Mouse (Mus musculus) embryonic facial prominence, embryonic 11.5 days (tissue): Measurements from ENCODE around the gene Atxn1. TPM values are rescaled to one million over a fixed set of nuclear protein-coding genes. Genes with fewer than 3 reads are reported as not detected.

Source experiments
- ATAC-seq: fragments of 200-750 bp; cut with Nextera tagmentation; replicated peaks from 2 replicates; pipeline ENCODE4 v1.8.0; 2017; ENCODE audit warnings: low read depth; ENCODE audit not compliant: insufficient number of reproducible peaks, low FRiP score, low TSS enrichment
- DNase-seq: peaks from one replicate; pipeline ENCODE4 v3.0.0-alpha.2; 2015; ENCODE audit warnings: low spot score
- H3K27ac ChIP-seq: fragments of 300-500 bp; sonication (generic); replicated peaks from 2 replicates; pipeline ENCODE4 v1.5.1; 2014; ENCODE audit warnings: mild to moderate bottlenecking, low read depth, low read length, control low read depth
- H3K27me3 ChIP-seq: fragments of 300-500 bp; sonication (generic); 2 replicates; pipeline ENCODE4 v1.6.1; 2014; ENCODE audit warnings: mild to moderate bottlenecking, low read length, moderate library complexity, mixed read lengths; ENCODE audit not compliant: control insufficient read depth, insufficient read depth
- H3K36me3 ChIP-seq: fragments of 300-500 bp; sonication (generic); replicated peaks from 2 replicates; pipeline ENCODE4 v1.6.1; 2014; ENCODE audit warnings: low read depth, mild to moderate bottlenecking, low read length, moderate library complexity, mixed read lengths; ENCODE audit not compliant: control insufficient read depth, insufficient read depth
- H3K4me1 ChIP-seq: fragments of 300-500 bp; sonication (generic); 2 replicates; pipeline ENCODE4 v1.6.1; 2014; ENCODE audit warnings: low read length, mixed read lengths; ENCODE audit not compliant: control insufficient read depth, insufficient read depth
- H3K4me2 ChIP-seq: fragments of 300-500 bp; sonication (generic); 2 replicates; pipeline ENCODE4 v1.6.1; 2014; ENCODE audit warnings: low read depth, mild to moderate bottlenecking, control low read depth, low read length, moderate library complexity
- H3K4me3 ChIP-seq: fragments of 300-500 bp; sonication (generic); 2 replicates; pipeline ENCODE4 v1.5.1; 2014; ENCODE audit warnings: low read depth, low read length, control low read depth
- H3K9ac ChIP-seq: fragments of 300-500 bp; sonication (generic); replicated peaks from 2 replicates; pipeline ENCODE4 v1.6.1; 2014; ENCODE audit warnings: mild to moderate bottlenecking, control low read depth, low read length
- H3K9me3 ChIP-seq: fragments of 300-500 bp; sonication (generic); replicated peaks from 2 replicates; pipeline ENCODE4 v1.6.1; 2016; ENCODE audit warnings: mild to moderate bottlenecking, low read length, inconsistent platforms, mixed read lengths; ENCODE audit not compliant: control insufficient read depth
- WGBS: fragments of 180-500 bp; shearing (Covaris S2); extraction: QIAGEN DNeasy Blood & Tissue Kit; methylation state at CpG from one replicate; pipeline ENCODE4 v1.1.7; 2014; 5-methylcytosine and 5-hydroxymethylcytosine counted together
- polyA plus RNA-seq: library from polyadenylated mRNA; unstranded; fragments of >200 nt; fragmentation: Nextera tagmentation; extraction: Ambion mirVana; gene quantifications from 2 replicates; pipeline ENCODE4 v1.2.1, GENCODE M21; 2014

Gene Atxn1
- polyA plus RNA-seq, 1 experiment from 2014 or later = 1.3 TPM

DNA sequence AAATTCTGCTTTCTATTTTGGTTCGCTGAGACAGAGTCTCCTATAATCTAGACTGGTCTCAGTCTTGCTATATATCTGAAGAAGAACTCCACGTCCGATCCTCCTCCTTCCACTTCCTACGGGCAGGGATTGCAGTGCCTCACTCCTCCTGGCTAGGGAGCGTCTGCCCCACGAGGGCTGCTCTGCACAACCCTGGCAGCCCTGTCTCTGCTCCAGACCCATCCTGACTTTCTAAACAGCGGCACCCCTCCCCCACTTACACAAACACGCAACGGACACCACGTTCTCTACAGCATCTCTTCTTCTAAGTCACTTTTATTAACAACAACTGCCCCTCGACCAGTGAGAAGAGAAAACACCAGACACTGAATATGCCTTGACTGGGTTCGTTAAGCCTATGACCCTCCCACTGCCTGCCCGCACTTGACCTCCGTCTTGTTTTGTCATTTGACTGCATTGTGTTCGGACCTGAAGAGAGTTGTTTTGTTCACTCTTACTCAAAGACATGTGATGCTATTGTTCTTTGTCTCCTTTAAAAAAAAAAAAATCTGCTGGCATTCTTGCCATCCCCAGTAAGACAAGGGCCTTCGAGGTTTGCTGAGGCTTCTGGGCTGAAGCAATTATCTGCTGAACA, 154.9 kb downstream of the Atxn1 start:
- H3K27ac ChIP-seq = no peak overlapping the region
- no peaks in the 10 kb centered on the region for H3K4me1 ChIP-seq
- DNase-seq = peak; percentile 10
- H3K4me2 ChIP-seq = no peak overlapping the region
- ATAC-seq = no peak
- H3K27me3 ChIP-seq = no peaks in the 10 kb centered on the region
- no peaks in the 10 kb centered on the region for H3K9me3 ChIP-seq
- H3K36me3 ChIP-seq = no peaks in the 10 kb centered on the region
- no peak overlapping the region for H3K9ac ChIP-seq
- no peak overlapping the region for H3K4me3 ChIP-seq
- WGBS = 46% methylated on average over 16 of the region's 16 CpGs

DNA sequence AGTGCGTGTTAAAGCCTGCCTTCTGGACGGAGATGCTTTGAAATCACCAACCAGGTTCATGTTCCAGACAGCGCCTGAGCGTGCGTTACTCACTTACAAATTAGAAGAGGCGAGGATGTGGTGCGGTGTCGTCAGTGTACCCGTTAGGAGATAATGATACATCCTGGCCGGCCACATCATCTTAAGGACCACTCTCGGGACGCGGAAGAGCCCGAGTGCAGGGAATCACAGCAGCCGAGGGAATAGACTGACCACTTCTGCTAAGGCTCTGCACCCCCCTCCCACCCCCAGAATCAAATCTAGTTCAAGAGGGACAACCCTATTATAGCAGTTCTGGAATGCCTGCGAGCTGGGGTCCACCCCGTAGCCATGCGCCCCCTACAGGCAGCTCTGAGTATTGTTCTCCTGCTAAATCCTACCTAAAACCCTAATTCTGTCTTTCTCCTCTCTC, 157.2 kb downstream of the Atxn1 start:
- Histone ChIP-seq H3K36me3 (no peaks in the 10 kb centered on the region), H3K27me3 (no peaks in the 10 kb centered on the region), H3K9ac (no peak overlapping the region), H3K4me1 (no peaks in the 10 kb centered on the region), H3K4me2 (peak overlapping the region; percentile 29; the same call in 1 of the 2 replicates), H3K27ac (no peak overlapping the region), H3K9me3 (no peaks in the 10 kb centered on the region), H3K4me3 (peak overlapping the region; percentile 16; the same call in 1 of the 2 replicates)
- WGBS = 29% methylated on average over 18 of the region's 18 CpGs
- DNase-seq (peak; percentile 79), ATAC-seq (no peak)

DNA sequence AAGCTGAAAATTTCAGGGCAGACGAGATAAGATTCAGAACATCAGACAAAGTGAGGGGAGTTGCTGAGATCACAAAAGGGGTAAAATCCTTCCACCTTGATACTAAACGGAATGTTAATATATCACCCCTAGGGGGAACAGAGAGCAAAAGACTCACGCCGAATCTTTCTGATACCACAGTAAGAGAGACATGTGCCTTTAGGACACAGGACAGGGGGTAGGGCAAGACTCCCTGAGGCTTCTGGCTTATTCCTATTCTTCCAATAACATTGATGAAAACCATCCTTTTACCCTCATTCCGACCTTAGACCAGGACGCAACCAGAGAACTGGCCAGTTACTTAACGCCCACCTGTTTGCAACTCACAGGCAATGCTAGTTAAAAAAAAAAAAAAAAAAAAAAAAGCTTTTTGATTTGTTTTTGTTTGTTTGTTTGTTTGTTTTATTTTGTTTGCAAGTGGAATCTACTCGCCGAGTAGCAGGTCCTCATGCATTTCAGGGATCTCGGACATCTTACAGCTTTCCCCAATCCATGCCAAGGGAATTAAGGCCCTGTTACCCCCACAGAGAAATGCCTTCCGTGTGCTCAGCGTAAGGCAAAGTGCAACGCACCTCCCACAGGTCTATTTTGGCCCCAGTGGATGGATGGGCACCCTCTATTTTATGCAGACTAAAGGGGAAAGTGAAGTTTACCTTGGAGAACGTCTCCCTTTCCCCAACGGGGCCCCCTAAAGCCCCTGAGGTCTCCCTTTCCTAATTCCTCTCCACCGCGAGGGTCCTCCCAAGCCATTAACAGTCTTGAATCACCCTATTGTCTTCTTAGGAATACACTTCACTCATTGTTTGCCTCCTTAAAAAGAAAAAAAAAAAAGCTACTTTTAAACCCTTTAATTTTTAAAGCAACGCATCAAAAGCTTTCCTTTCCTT, 157.9 kb downstream of the Atxn1 start:
- Histone ChIP-seq H3K9ac (no peak overlapping the region), H3K27ac (no peak overlapping the region), H3K9me3 (no peaks in the 10 kb centered on the region), H3K4me3 (no peak overlapping the region; the same call in 1 of the 2 replicates), H3K36me3 (no peaks in the 10 kb centered on the region), H3K4me2 (no peak overlapping the region; the same call in 1 of the 2 replicates), H3K4me1 (no peaks in the 10 kb centered on the region), H3K27me3 (no peaks in the 10 kb centered on the region)
- ATAC-seq = no peak
- 36% methylated on average over 18 of the region's 18 CpGs for WGBS
- peak; percentile 34 for DNase-seq

DNA sequence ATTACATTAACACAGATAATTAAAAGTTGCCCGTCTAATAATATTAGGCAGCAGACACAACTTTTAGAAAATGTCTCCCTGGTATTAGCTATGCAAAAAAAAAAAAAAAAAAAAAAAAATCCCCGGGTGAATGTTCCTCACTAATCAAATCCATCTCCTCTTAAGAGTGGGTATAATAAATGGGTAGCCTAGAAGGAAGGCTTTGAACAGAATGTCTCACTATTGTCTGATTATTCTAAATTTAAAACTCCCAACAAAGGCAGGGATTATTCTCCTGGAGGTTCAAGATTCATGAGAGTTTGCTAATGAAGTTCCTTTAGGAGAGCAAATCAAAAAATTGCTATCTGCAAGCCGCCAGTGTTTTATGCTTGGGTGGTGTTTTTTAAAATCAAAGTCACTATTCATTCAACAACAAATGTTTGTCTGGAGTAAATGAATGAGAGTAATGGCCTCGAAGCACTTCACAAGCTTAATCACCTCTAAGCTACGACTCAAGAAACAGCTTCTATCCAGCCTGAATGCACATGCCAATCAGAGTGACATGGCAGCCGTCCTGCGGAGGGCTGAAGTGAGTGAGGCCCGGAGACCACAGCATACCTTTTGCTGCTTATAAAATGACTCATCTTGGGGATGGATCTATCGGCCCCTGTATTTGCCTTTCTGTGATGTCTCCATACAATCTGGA, 158.8 kb downstream of the Atxn1 start:
- no peaks in the 10 kb centered on the region for H3K9me3 ChIP-seq
- no peak overlapping the region for H3K9ac ChIP-seq
- H3K27me3 ChIP-seq = no peaks in the 10 kb centered on the region
- ATAC-seq (no peak), DNase-seq (peak; percentile 46)
- WGBS = 37% methylated on average over 9 of the region's 9 CpGs
- no peak overlapping the region for H3K4me3 ChIP-seq
- H3K4me2 ChIP-seq = no peak overlapping the region
- H3K36me3 ChIP-seq = no peaks in the 10 kb centered on the region
- no peak overlapping the region for H3K27ac ChIP-seq
- H3K4me1 ChIP-seq = no peaks in the 10 kb centered on the region

DNA sequence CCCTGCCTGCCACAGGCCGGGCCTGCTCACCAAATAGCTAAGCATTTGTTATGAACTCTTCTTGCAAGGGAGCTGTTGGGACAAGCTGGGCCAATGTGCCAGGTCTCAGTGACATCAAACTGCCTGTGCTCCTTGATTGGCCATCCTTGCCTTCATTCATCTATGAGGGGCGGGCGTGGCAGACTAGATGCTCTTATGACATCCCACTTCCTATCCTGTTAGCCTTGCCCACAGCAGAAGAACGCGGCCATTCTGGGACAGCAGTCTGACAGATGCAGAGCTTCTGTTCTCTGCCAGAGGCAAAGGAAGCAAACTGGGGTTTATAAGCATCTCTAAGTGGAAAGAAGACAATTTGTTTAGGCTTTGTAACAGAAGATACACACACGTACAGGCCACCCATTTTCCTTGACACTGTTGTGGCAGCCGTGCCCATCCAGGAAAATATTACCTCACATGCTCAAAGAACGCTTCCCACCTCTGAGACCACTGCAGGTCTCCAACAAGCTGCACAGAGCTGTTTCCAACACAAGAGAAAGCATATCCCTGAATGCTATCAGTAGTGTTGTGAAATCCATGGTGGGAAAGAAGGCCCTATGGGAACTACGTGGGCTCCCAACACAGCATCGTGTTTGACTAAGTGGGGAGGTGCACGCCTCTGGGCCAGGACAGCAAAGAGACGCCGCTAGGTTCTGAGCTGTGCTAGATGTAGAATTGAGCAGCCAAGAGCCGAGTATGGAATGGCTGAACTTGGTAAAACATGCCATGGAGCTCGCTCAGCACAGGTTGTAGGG, 162.0 kb downstream of the Atxn1 start:
- Histone ChIP-seq H3K4me3 (no peak overlapping the region), H3K4me1 (no peaks in the 10 kb centered on the region), H3K4me2 (no peak overlapping the region), H3K9me3 (no peaks in the 10 kb centered on the region), H3K27ac (no peak overlapping the region), H3K9ac (no peak overlapping the region), H3K36me3 (no peaks in the 10 kb centered on the region), H3K27me3 (no peaks in the 10 kb centered on the region)
- 91% methylated on average over 15 of the region's 15 CpGs for WGBS
- DNase-seq (no peak), ATAC-seq (no peak)

DNA sequence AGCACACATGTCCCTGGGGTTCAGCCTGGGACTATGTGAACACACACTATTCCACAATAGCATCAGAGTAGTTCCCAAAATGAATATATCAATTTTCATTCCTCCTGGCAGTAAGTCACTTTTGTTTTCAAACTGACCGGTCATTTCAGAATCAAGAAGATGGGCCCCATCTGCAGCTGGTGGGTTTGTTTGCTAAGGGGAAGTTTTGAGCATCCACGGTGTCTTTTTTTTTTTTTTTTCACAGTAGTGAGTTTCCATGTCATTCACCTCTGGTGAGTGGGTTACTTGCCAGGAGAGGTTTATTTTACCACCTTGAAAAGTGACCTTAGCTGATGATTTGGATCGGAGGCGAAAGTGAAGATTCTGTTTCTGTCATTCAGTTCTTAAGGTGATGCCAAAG, 166.6 kb downstream of the Atxn1 start:
- DNase-seq = no peak
- Histone ChIP-seq H3K9ac (no peak overlapping the region), H3K36me3 (no peaks in the 10 kb centered on the region), H3K4me1 (no peaks in the 10 kb centered on the region), H3K4me2 (no peak overlapping the region), H3K4me3 (no peak overlapping the region), H3K9me3 (no peaks in the 10 kb centered on the region), H3K27ac (no peak overlapping the region), H3K27me3 (no peaks in the 10 kb centered on the region)
- ATAC-seq = no peak
- 82% methylated on average over 4 of the region's 4 CpGs for WGBS

DNA sequence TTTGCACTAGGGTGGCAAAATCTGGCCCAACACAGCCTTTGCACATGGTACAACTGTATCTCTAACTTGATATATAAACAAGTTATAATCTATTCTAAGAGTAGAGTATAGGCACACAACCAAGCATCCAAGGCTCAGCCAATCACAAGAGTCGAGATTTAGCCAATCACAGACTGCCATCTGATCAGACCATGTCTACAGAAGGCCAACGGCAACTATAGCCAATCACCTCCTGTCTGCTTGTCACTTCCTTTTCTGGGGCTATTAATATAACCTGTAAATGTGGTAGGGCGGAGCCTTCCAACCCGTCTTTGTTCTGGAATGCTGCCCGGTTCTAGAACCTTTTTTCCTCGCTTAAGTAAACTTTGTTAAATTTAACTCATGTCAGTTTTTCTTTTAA, 167.1 kb downstream of the Atxn1 start:
- ATAC-seq = no peak
- no peaks in the 10 kb centered on the region for H3K4me1 ChIP-seq
- no peak overlapping the region for H3K9ac ChIP-seq
- no peak overlapping the region for H3K4me3 ChIP-seq
- no peak for DNase-seq
- H3K9me3 ChIP-seq = no peaks in the 10 kb centered on the region
- H3K36me3 ChIP-seq = no peaks in the 10 kb centered on the region
- 89% methylated on average over 6 of the region's 6 CpGs for WGBS
- no peaks in the 10 kb centered on the region for H3K27me3 ChIP-seq
- H3K27ac ChIP-seq = no peak overlapping the region
- H3K4me2 ChIP-seq = no peak overlapping the region
